Mouse (Mus musculus) midbrain, embryonic 16.5 days (tissue): Measurements from ENCODE around the gene Nsun4. TPM values are rescaled to one million over a fixed set of nuclear protein-coding genes. Genes with fewer than 3 reads are reported as not detected.

ENCODE experiments used
- ATAC-seq: fragments of 200-750 bp; cut with Nextera tagmentation; 2 replicates; pipeline ENCODE4 v1.8.0; 2017; ENCODE audit warnings: moderate TSS enrichment
- H3K27ac ChIP-seq: fragments of 300-500 bp; sonication (generic); 2 replicates; pipeline ENCODE4 v1.5.1; 2014; ENCODE audit warnings: mild to moderate bottlenecking, low read length, mixed read lengths
- H3K27me3 ChIP-seq: fragments of 300-500 bp; sonication (generic); 2 replicates; pipeline ENCODE4 v1.6.1; 2014; ENCODE audit warnings: low read depth, low read length, mixed read lengths; ENCODE audit not compliant: control insufficient read depth, insufficient read depth
- H3K36me3 ChIP-seq: fragments of 300-500 bp; sonication (generic); 2 replicates; pipeline ENCODE4 v1.6.1; 2014; ENCODE audit warnings: mild to moderate bottlenecking, low read length, moderate library complexity, mixed read lengths; ENCODE audit not compliant: control insufficient read depth, insufficient read depth
- H3K4me1 ChIP-seq: fragments of 300-500 bp; sonication (generic); 2 replicates; pipeline ENCODE4 v1.6.1; 2014; ENCODE audit warnings: mild to moderate bottlenecking, low read length, mixed read lengths; ENCODE audit not compliant: control insufficient read depth, insufficient read depth
- H3K4me2 ChIP-seq: fragments of 300-500 bp; sonication (generic); 2 replicates; pipeline ENCODE4 v1.6.1; 2014; ENCODE audit warnings: mild to moderate bottlenecking, low read length, mixed read lengths
- H3K4me3 ChIP-seq: fragments of 300-500 bp; sonication (generic); 2 replicates; pipeline ENCODE4 v1.5.1; 2014; ENCODE audit warnings: low read depth, mild to moderate bottlenecking, low read length, moderate library complexity, mixed read lengths
- H3K9ac ChIP-seq: fragments of 300-500 bp; sonication (generic); 2 replicates; pipeline ENCODE4 v1.6.1; 2014; ENCODE audit warnings: low read depth, low read length, mixed read lengths
- H3K9me3 ChIP-seq: fragments of 300-500 bp; sonication (generic); replicated peaks from 2 replicates; pipeline ENCODE4 v1.6.1; 2014; ENCODE audit warnings: mild to moderate bottlenecking, low read length, mixed read lengths; ENCODE audit not compliant: control insufficient read depth, poor library complexity, severe bottlenecking
- WGBS: fragments of 180-500 bp; shearing (Covaris S2); extraction: QIAGEN DNeasy Blood & Tissue Kit; methylation state at CpG from one replicate; pipeline ENCODE4 v1.1.7; 2014; 5-methylcytosine and 5-hydroxymethylcytosine counted together
- polyA plus RNA-seq: library from polyadenylated mRNA; unstranded; fragments of >200 nt; fragmentation: Nextera tagmentation; extraction: Ambion mirVana; gene quantifications from 2 replicates; pipeline ENCODE4 v1.2.1, GENCODE M21; 2015

Gene Nsun4
- polyA plus RNA-seq, 1 experiment from 2014 or later: 9.9 TPM

GRCm38 (mm10) chr4:116017300-116017901, 36.3 kb downstream of the Nsun4 start:
- ATAC-seq: peak; percentile 94
- Histone ChIP-seq H3K4me1 (peaks cover 7% of the 10 kb centered on the region), H3K27me3 (peaks cover 15% of the 10 kb centered on the region)

DNA sequence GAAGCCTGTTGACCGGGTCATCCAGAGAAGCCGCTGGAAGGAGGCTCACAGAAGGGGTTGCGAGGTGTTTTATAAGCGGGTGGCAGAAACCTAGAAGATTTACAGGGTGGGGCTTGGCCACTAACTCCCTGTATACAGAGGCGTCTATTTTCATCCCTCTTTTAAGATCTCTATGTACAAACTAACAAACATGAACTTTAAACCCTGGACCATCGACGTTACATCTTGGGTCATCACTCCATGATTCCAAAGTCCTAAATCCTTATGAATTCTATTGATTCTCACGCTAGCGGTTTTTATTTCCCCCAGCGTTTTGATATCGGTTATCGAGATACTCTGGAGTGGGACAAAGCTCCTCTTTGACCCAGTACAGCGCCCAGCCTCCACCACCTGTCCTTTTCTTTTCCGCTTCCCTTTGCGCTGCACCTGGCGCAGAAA, 36.8 kb downstream of the Nsun4 start:
- ATAC-seq: no peak
- H3K27ac ChIP-seq: peak overlapping the region; percentile 76; the same call in 1 of the 2 replicates
- H3K9me3 ChIP-seq: no peaks in the 10 kb centered on the region
- H3K4me2 ChIP-seq: peak overlapping the region; percentile 85
- H3K4me3 ChIP-seq: peak overlapping the region; percentile 83
- WGBS: 11% methylated on average over 16 of the region's 16 CpGs
- peaks cover 7% of the 10 kb centered on the region for H3K4me1 ChIP-seq
- H3K9ac ChIP-seq: peak overlapping the region; percentile 89
- H3K27me3 ChIP-seq: peaks cover 15% of the 10 kb centered on the region
- no peaks in the 10 kb centered on the region for H3K36me3 ChIP-seq

More at GRCm38 (mm10) chr4:116017300-116017901, 36.3 kb downstream of the Nsun4 start:
- Histone ChIP-seq H3K4me2 (peak overlapping the region; percentile 85), H3K36me3 (no peaks in the 10 kb centered on the region), H3K9ac (peak overlapping the region; percentile 89), H3K9me3 (no peaks in the 10 kb centered on the region), H3K27ac (peak overlapping the region; percentile 76), H3K4me3 (peak overlapping the region; percentile 83)
- under 1% methylated on average over 60 of the region's 60 CpGs for WGBS

GRCm38 (mm10) chr4:116016396-116016795, 37.3 kb downstream of the Nsun4 start:
- Histone ChIP-seq H3K4me2 (peak overlapping the region; percentile 85), H3K27ac (no peak overlapping the region), H3K4me1 (peaks cover 7% of the 10 kb centered on the region), H3K4me3 (peak overlapping the region; percentile 83), H3K9ac (peak overlapping the region; percentile 89), H3K27me3 (peaks cover 15% of the 10 kb centered on the region), H3K36me3 (no peaks in the 10 kb centered on the region), H3K9me3 (no peaks in the 10 kb centered on the region)
- WGBS: 60% methylated on average over 3 of the region's 3 CpGs
- ATAC-seq: no peak

DNA sequence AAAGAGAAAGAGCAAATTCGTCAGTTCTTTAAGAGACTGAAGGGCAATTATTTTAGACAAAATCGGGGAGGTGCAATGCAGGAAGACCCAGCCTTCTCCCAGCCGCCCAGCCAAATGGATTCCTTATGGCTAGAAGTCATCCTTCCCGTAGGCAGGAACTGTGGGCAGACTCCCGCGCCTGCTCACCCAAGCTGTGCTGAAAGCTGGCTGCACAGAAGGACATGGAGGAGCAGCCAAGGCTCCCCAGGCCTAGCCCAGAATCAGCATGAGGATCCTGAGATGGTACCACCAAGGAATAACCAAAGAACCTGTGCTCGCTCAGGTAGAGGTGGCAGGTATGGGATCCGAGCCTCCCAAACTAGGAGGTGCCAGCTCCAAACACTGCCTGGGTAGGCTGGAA, 37.7 kb downstream of the Nsun4 start:
- H3K9ac ChIP-seq: no peak overlapping the region
- peaks cover 7% of the 10 kb centered on the region for H3K4me1 ChIP-seq
- no peak overlapping the region for H3K27ac ChIP-seq
- peaks cover 15% of the 10 kb centered on the region for H3K27me3 ChIP-seq
- 76% methylated on average over 8 of the region's 8 CpGs for WGBS
- peak overlapping the region; percentile 85; the same call in 1 of the 2 replicates for H3K4me2 ChIP-seq
- ATAC-seq: no peak
- H3K4me3 ChIP-seq: no peak overlapping the region
- H3K9me3 ChIP-seq: no peaks in the 10 kb centered on the region
- no peaks in the 10 kb centered on the region for H3K36me3 ChIP-seq

DNA sequence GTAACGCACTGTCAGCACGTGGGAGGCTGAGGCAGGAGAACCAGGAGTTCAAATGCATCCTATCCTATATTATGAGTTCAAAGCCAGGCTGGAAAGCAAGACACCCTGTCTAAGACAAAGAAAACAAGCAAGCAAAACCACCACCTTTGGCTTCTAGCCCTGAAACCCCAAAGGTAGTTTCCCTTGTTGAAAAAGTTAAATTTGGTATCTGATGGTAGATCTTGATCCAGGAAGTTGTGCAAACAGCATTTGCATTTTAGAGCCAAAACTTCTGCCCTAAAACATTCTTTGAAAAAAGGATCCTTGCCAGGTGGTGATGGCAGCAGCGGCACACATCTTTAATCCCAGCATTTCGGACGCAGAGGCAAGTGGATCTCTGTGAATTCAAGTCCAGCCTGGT, 38.2 kb downstream of the Nsun4 start:
- H3K4me2 ChIP-seq: no peak overlapping the region
- H3K9ac ChIP-seq: no peak overlapping the region
- H3K4me1 ChIP-seq: peaks cover 7% of the 10 kb centered on the region
- no peak overlapping the region for H3K27ac ChIP-seq
- no peak for ATAC-seq
- H3K36me3 ChIP-seq: no peaks in the 10 kb centered on the region
- H3K27me3 ChIP-seq: peaks cover 15% of the 10 kb centered on the region
- WGBS: 80% methylated on average over 5 of the region's 5 CpGs
- H3K4me3 ChIP-seq: no peak overlapping the region
- no peaks in the 10 kb centered on the region for H3K9me3 ChIP-seq

DNA sequence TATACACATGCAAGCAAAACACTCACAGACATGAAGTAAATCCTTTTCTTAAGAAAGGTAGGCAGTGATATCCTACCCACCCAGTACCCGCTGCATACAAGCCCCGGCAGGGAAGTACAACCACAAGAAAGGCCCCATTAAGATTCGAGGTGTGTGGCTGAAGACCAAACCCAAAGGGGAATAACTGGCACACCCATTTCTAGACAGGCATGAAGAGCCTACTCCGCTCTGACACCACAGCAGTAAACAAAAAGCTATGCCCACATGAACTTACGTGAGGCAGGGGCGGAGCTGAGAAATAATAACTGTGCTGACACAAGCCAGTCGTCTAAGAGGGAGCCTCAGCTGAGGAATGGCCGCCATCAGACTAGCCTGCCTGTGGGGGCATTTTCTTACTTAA, 43.5 kb downstream of the Nsun4 start:
- Histone ChIP-seq H3K4me1 (no peaks in the 10 kb centered on the region), H3K27ac (no peak overlapping the region), H3K27me3 (peaks cover 5% of the 10 kb centered on the region), H3K36me3 (no peaks in the 10 kb centered on the region), H3K9ac (no peak overlapping the region), H3K4me2 (no peak overlapping the region), H3K4me3 (no peak overlapping the region), H3K9me3 (no peaks in the 10 kb centered on the region)
- ATAC-seq: no peak
- 85% methylated on average over 8 of the region's 8 CpGs for WGBS

- no peak overlapping the region for H3K9ac ChIP-seq
- H3K4me1 ChIP-seq: no peaks in the 10 kb centered on the region
- no peak for ATAC-seq
- H3K27ac ChIP-seq: no peak overlapping the region
- H3K4me3 ChIP-seq: no peak overlapping the region
- no peaks in the 10 kb centered on the region for H3K9me3 ChIP-seq
- no peaks in the 10 kb centered on the region for H3K36me3 ChIP-seq
- WGBS: 73% methylated on average over 4 of the region's 4 CpGs
- H3K27me3 ChIP-seq: no peaks in the 10 kb centered on the region
- no peak overlapping the region for H3K4me2 ChIP-seq
Measured at GRCm38 (mm10) chr4:116001206-116001605, 52.5 kb downstream of the Nsun4 start.

DNA sequence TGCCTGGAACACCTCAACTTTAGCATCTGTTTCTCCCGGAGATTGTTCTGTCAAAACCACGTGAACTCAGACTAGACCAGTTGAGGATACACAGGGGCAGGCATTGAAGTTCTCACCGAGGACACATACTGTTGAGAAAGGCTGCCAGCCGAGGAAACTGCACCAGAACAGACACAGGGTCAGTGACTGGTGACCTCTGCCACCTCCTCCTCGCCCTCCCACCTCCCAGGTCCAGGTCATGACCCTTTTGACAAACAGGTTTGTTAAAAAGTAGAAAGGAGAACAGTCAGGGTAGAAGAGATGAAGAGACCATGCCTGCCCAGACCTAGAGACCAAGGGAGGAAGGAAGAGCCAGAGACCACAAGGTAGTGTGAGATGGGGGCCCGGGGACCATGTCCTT, 53.0 kb downstream of the Nsun4 start:
- Histone ChIP-seq H3K4me1 (no peaks in the 10 kb centered on the region), H3K9me3 (no peaks in the 10 kb centered on the region), H3K27ac (no peak overlapping the region), H3K4me2 (no peak overlapping the region), H3K4me3 (no peak overlapping the region), H3K36me3 (no peaks in the 10 kb centered on the region), H3K9ac (no peak overlapping the region), H3K27me3 (no peaks in the 10 kb centered on the region)
- ATAC-seq: no peak
- WGBS: 50% methylated on average over 6 of the region's 6 CpGs

- H3K9ac ChIP-seq: no peak overlapping the region
- H3K4me3 ChIP-seq: no peak overlapping the region
- no peaks in the 10 kb centered on the region for H3K9me3 ChIP-seq
- no peak for ATAC-seq
- 83% methylated on average over 4 of the region's 4 CpGs for WGBS
- no peaks in the 10 kb centered on the region for H3K4me1 ChIP-seq
- no peak overlapping the region for H3K27ac ChIP-seq
- H3K4me2 ChIP-seq: no peak overlapping the region
- H3K27me3 ChIP-seq: no peaks in the 10 kb centered on the region
- H3K36me3 ChIP-seq: no peaks in the 10 kb centered on the region
Measured at GRCm38 (mm10) chr4:115996729-115997128, 56.9 kb downstream of the Nsun4 start.
